In the genomic region with DNA sequence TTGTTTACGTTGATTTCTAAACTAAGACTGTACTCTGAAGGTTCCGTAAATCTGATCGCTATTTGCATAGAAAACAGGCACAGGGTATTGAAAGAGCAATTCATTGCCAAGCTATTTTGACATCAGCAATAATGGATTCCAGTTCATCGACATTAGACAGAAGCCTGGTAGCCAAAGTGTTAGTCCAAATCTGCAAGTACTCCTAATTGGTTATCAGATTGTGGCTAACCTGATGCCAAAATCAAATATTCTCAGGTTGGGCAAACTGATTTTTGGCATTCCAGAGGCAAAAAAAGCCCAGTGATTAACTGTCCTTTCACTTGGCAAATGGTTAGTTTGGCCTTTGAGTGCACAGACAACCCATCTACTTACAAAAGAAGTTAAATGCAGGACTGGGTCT, we compare ENCODE assay signal across 22 mouse cellular contexts.
DNase-seq lines count a peak whose midpoint lies in the region; ATAC-seq and TF ChIP-seq lines count a peak whose summit lies in the region.
"Had no signal": no experiment of that assay in that cellular context is flagged by ENCODE, and none has a peak within 500 bp of the region (broad histone marks: within the 10 kb centered on the region; RNA-seq: fewer than 3 reads in every experiment).

No protein-coding gene starts in this region.

- DNase-seq in liver, adult 2 months (ENCODE audit: extremely low read depth, low read depth, low spot score), result peak; percentile 99
- DNase-seq in liver, result no peak
- peak; percentile 53 for DNase-seq in Muller cell, postnatal 12 days (ENCODE audit: inconsistent ontology term)
- DNase-seq in fat pad, adult 2 months (ENCODE audit: extremely low read depth, low read depth, low spot score), result peak; percentile 1
- DNase-seq in forebrain, postnatal 0 days, result no peak
- no peak for DNase-seq in left cerebral cortex, adult 18-20 months (ENCODE audit: low spot score in 2 of 2)
- DNase-seq: adrenal gland, adult 2 months; adrenal gland, adult 8-10 months; adrenal gland, postnatal 10 days; adrenal gland, postnatal 14 days; adrenal gland, postnatal 25 days; adrenal gland, postnatal 36 days; B cell, adult 2 months; cerebellum, adult 11 months; cerebellum, adult 11-12 months; cerebellum, adult 18-20 months; cerebellum, adult 2 months had no signal

- no peaks in the 10 kb centered on the region for H3K36me3 ChIP-seq in liver, adult 2 months (ENCODE audit: control insufficient read depth, insufficient read depth, low read length)
- H3K36me3 ChIP-seq in forebrain, postnatal 0 days (ENCODE audit: insufficient read depth), result no peaks in the 10 kb centered on the region
- H3K36me3 ChIP-seq: G1E had no signal

- TF ChIP-seq POLR2A in liver, adult 2 months (IDR thresholded peaks at IDR 0.05; ENCODE audit: extremely low read depth, insufficient read depth, low read length), result no peak

- 26% methylated on average over 4 of the region's 4 CpGs for WGBS in liver, adult 2 months
- WGBS in forebrain, postnatal 0 days, result 55% methylated on average over 4 of the region's 4 CpGs

- no peak overlapping the region for H3K4me3 ChIP-seq in liver, adult 2 months (ENCODE audit: insufficient read depth, low read depth, low read length)
- H3K4me3 ChIP-seq in forebrain, postnatal 0 days (ENCODE audit: low read depth, low read length), result no peak overlapping the region

- no peak for TF ChIP-seq CTCF in liver, adult 2 months (IDR thresholded peaks at IDR 0.05; ENCODE audit: low read depth, low read length)
- no peak for TF ChIP-seq CTCF in forebrain, postnatal 0 days (IDR thresholded peaks at IDR 0.05; ENCODE audit: low read depth)

- H3K4me2 ChIP-seq in forebrain, postnatal 0 days (ENCODE audit: low read depth), result no peak overlapping the region

- H3K27ac ChIP-seq in liver, adult 2 months (replicated peaks; ENCODE audit: insufficient read depth, low read depth, low read length), result no peak overlapping the region
- no peak overlapping the region for H3K27ac ChIP-seq in forebrain, postnatal 0 days (ENCODE audit: low read depth, low read length)

- no peak overlapping the region for H3K9ac ChIP-seq in liver, adult 2 months (ENCODE audit: low read depth, low read length)
- no peak overlapping the region for H3K9ac ChIP-seq in forebrain, postnatal 0 days

- H3K79me2 ChIP-seq in liver, adult 2 months (ENCODE audit: control insufficient read depth, insufficient read depth, low read length), result no peaks in the 10 kb centered on the region

- H3K9me3 ChIP-seq in forebrain, postnatal 0 days (ENCODE audit: low read length), result no peaks in the 10 kb centered on the region
- H3K9me3 ChIP-seq: G1E had no signal

- no peak for ATAC-seq in forebrain, postnatal 0 days
- ATAC-seq: activated CD4-positive, CD25-positive, alpha-beta regulatory T cell, adult 4 months; CD4-positive, CD25-positive, alpha-beta regulatory T cell, adult 4 months; Patski had no signal

- H3K4me1 ChIP-seq in liver, adult 2 months (ENCODE audit: control insufficient read depth, insufficient read depth, low read length), result peaks cover 10% of the 10 kb centered on the region
- H3K4me1 ChIP-seq in forebrain, postnatal 0 days (ENCODE audit: insufficient read depth), result no peaks in the 10 kb centered on the region

- no peaks in the 10 kb centered on the region for H3K27me3 ChIP-seq in liver, adult 2 months (ENCODE audit: control insufficient read depth, insufficient read depth, low read length)
- H3K27me3 ChIP-seq in forebrain, postnatal 0 days (ENCODE audit: insufficient read depth, low read length), result no peaks in the 10 kb centered on the region
- H3K27me3 ChIP-seq: CH12.LX, Patski had no signal

Comparison
In these comparisons a context has a peak if more than half of its experiments do, and no peak if none do; other contexts are left out.
1. DNase-seq: peak in liver, adult 2 months (single experiment), Muller cell, postnatal 12 days (single experiment) and fat pad, adult 2 months (single experiment); none in liver (single experiment), forebrain, postnatal 0 days (single experiment) and left cerebral cortex, adult 18-20 months (0 of 2).